Mouse (Mus musculus) kidney, postnatal 36 days (tissue): ENCODE measurements at regions not wholly inside any gene's neighbourhood (a gene's known extent, or its start where the extent isn't known, plus 50 kb on each side); places are given as distances from the start of the nearest gene placed in this dataset.

Source experiments
- DNase-seq, 2 experiments: peaks; one replicate each; pipeline ENCODE4 v3.0.0; 2021 to 2022; ENCODE audit warnings: mixed read lengths in 2 of 2

DNA sequence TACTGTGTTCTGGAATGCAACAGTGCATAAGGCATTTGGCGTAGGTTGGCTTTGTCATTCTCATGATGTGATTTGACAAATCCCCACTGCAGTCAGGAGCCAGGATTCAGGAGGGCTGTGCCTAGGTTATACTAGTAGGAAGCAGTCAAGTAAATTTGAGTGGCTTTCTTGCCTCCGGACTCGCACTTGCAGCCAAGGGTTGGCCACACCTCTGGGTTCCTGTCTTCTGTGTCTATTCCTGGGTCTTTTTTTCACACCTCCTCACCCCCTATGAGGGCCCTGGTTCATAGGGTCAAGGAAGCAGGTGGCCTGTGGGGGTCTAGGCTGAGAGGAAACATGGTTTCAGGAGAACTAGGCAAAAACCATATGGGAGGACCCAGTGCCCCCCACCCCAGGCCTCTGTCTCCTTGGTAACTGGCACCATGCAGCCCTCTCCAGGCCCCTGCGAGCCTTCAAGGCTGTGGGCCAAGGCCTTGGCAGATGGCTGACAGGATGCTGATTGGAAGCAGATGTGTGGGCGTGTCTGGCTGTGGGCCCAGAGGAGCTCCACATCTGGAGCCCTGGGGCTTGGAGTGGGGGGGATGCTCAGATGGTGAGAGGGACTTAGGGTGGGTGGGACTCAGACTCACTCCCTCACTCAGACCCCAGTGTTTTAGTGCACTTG lies 195.7 kb downstream of the Rgs3 start:
- DNase-seq: peak; percentile 67 to 74

DNA sequence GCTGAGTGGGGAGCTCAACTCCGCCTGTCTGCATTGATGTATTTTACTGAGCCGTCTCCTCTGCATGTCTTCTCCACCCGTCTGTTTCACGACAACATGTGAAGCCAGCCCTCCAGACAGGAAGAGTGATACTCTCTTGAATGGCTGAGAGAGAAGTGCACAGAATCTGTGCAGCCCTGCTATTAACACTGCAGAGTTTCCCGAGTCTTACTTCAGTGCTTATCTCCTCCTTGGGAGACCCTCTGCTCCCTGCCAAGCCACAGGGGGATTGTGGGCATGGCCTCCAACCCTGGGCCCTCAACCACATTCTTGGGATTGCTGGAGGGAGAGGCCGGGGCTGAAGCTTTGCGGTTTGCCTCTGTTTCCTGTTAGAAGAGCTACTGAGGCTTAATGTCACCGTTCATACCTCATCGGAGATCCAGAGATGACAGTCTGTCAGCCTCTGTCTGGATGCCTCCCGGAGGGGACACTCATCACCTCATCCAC lies 197.1 kb downstream of the Rgs3 start:
- DNase-seq: no peak

DNA sequence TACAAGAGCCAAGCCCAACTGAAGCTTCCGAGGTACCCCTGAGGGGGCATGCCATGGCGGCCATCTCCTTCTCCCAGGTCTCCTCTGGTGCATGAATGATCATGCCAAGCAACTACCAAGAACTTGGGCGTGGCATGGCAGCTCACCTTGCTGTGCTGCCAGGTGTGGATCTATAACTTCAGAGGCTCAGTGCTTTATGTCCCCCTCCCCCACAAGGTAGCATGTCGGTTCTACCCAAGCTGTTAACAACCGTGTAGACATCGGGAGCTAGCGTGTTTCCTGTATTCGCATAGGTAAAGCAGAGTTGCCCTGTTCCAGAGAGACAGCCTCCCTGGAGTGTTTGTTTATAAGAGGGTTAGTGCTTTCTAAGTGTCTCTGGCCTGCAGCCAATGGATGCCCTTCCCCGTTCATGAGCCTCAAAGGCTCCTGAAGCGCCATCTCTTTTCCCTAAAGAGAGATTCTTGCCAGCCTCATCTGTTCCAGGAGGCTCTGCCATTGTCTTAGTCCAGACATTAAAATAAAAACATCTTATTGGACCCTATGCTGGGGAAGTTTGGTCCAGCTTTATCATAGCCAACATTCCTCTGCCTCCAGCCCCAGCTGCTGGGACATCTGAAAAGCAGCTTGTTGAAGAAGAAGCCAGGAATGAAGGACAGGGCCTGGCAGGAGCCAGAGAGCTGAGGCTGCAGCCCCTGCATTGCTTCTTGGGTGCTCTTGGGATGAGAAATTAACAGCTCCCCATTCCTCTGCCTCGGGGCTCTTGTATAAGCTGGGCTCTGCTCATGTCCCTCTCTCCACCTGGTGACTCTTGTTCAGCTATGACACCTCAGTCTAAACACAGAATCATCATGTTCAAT lies 201.3 kb downstream of the Rgs3 start:
- DNase-seq: no peak

GRCm38 (mm10) chr4:62761672-62762071 lies 202.0 kb downstream of the Rgs3 start:
- DNase-seq: peak; percentile 83 to 93

DNA sequence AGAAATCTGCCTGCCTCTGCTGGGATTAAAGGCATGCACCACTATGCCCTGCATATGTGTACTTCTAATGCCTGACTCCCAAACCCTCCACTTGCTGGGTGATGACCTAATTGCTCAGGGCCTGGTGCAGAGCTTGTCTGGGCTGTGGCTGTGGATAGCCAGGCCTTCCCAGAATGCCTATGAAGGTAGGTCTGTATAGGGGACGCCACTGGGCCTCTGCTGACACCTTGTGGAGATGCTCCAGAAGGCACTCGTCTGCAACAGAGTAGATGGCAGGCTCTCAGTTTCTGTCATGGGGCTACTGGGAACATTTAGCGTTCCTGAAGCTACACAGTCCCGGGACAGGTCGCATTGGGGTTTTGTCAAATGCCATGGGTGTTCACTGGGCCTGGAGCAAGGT lies 201.4 kb upstream of the Zfp618 start:
- DNase-seq: peak; percentile 83 to 93

- no peak for DNase-seq
These were observed 195.7 kb upstream of the Zfp618 start for GRCm38 (mm10) chr4:62769469-62770234.

DNA sequence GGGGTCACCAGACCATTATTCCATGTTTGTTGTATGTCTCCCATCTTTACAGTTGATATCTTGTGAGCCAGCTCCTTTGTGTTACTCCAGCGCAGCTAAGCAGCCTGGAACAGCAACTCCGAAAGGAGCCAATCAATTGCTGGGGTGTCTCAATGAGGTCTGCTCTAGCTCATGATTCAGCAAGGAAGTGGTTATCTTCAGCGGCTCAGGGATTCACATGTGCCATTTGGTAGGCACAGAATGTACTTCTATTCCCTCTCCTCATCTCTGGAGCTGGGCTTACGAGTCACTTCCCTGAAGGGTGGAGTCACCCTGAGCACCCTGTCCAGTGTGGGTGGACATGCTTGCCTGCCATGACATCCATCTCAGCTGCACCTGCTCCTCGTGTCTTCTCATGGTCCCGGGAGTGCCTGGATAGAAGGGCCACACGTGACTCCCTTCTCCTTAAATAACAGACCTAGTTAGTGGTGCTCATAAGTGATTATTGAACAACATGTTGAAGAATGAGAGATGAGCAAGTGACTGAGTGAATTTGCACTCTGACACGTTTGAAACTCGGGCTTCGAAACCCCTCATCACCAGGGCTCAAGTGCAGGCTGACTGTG lies 190.3 kb upstream of the Zfp618 start:
- DNase-seq: no peak

- DNase-seq: no peak
These were observed 188.5 kb upstream of the Zfp618 start for GRCm38 (mm10) chr4:62776881-62777280.

GRCm38 (mm10) chr4:62777436-62777835 lies 187.9 kb upstream of the Zfp618 start:
- DNase-seq: no peak

- no peak for DNase-seq
These were observed 186.8 kb upstream of the Zfp618 start for GRCm38 (mm10) chr4:62778621-62779020.

DNA sequence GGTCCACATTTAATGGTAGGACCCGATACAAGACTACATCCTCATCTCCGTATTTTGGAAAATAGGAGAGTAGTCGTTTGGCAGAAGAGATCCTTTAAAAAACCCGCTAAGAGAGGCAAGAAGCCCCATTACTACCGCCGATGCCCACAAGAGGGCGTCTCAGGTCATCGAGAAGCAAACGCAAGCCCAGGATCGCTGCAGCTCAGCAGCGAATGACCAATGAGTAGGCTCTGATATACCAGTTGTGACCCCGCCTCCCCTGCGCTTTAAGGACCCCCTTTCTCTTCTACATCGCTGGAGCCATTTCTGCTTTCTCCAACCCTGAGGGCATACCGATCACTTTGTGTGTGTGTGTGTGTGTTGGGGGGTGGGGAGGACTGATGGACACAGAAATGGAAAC lies 185.0 kb upstream of the Zfp618 start:
- peak; percentile 83 to 96 for DNase-seq

DNA sequence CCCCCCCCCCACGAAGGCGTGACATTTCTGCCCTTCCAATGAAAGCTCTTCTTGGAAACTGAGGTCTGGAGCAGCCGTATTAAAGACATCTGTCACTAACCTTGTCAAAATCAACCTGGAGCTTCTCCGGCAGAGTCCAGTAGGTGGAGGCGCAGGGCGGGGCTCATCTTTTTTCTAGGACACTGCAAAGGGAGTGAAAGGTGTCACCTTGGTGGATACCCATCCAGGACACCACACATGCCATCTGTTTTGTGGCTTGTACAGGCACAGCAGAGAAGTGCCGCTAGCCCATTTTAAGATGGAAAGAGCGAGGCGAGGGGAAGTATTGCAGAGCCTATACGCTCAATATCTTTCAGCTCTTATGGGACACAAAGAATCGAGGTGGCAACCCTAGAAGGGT lies 184.5 kb upstream of the Zfp618 start:
- no peak for DNase-seq

GRCm38 (mm10) chr4:62781309-62781800 lies 184.0 kb upstream of the Zfp618 start:
- no peak for DNase-seq

- no peak for DNase-seq
These were observed 179.7 kb upstream of the Zfp618 start for GRCm38 (mm10) chr4:62785711-62786110.

- DNase-seq: peak in 1 of 2 experiments; percentile 11
These were observed 175.7 kb upstream of the Zfp618 start for GRCm38 (mm10) chr4:62789696-62790095.

DNA sequence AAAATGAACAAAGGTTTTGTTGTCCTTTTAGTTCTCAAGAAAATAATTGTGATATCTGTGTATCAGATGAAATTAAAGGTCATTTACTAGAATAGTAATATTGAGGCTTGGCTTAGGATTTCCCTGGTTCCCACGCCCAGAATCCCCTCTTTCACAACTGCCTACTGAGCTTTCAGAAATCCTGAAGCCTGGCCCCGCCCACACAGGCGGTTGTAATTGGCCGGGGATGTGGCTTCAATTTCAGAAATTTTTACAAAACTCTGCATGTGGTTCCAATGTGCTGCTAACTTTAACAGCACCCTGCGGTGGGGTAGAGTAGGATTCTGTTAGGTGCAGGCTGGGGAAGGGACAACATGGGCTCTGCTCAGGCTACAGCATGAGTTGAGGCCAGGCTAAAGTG lies 171.8 kb upstream of the Zfp618 start:
- DNase-seq: no peak

- no peak for DNase-seq
These were observed 169.8 kb upstream of the Zfp618 start for GRCm38 (mm10) chr4:62795538-62795937.

GRCm38 (mm10) chr4:62799923-62800322 lies 165.4 kb upstream of the Zfp618 start:
- DNase-seq: no peak

- peak; percentile 19 to 21 for DNase-seq
These were observed 159.5 kb upstream of the Zfp618 start for GRCm38 (mm10) chr4:62805841-62806240.

GRCm38 (mm10) chr4:62806786-62807185 lies 158.6 kb upstream of the Zfp618 start:
- DNase-seq: no peak

DNA sequence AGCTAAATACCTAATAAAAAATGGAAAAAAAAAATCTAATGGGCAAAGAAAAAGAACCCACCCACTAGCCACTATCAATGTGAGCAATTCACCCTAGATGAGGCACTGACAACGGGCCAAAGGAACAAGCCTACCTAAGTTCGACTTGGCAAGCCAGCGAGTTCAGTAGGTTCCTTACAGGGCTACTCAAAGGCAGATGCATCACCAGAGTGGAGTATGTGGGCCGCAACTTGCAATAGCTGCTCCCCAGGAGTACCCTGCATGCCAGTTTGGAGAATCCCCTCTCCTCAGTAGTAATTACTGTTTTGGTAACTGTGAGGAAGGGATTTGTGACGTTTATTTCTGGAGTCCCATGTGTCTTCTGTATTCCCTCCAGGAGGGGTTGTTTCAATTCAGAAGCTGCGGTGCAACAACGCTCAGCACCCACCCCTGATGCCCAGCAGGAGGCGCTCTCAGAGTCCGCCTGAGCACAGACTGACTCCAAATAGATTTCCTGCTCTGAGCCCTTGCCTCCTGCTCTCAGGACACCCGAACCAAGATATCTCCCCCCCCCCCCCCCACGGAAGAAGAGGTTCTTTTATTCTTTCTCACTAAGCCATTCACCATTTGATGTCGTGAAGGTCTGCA lies 157.3 kb upstream of the Zfp618 start:
- DNase-seq: no peak

GRCm38 (mm10) chr4:62808553-62808950 lies 156.8 kb upstream of the Zfp618 start:
- DNase-seq: no peak
